Mouse (Mus musculus): ENCODE measurements at regions not wholly inside any gene's neighbourhood (a gene's known extent, or its start where the extent isn't known, plus 50 kb on each side); places are given as distances from the start of the nearest gene placed in this dataset.

GRCm38 (mm10) chr12:110078081-110078505 lies 200.8 kb upstream of the Dio3 start:
- ATAC-seq (ENCODE audit: low TSS enrichment), result no peak

GRCm38 (mm10) chr12:110081831-110082615 lies 196.8 kb upstream of the Dio3 start:
- no peak for ATAC-seq (ENCODE audit: low TSS enrichment)

GRCm38 (mm10) chr12:110082921-110083320 lies 195.9 kb upstream of the Dio3 start:
- ATAC-seq (ENCODE audit: low TSS enrichment), result no peak

GRCm38 (mm10) chr12:110083471-110083870 lies 195.4 kb upstream of the Dio3 start:
- ATAC-seq (ENCODE audit: low TSS enrichment), result no peak

GRCm38 (mm10) chr12:110086921-110087320 lies 191.9 kb upstream of the Dio3 start:
- no peak for ATAC-seq (ENCODE audit: low TSS enrichment)

GRCm38 (mm10) chr12:110087812-110088211 lies 191.1 kb upstream of the Dio3 start:
- ATAC-seq (ENCODE audit: low TSS enrichment), result no peak

- no peak; the same call in 1 of the 2 replicates for ATAC-seq (ENCODE audit: low TSS enrichment)
Observed at GRCm38 (mm10) chr12:110102186-110102585, 176.7 kb upstream of the Dio3 start.

- ATAC-seq (ENCODE audit: low TSS enrichment), result no peak
Observed at GRCm38 (mm10) chr12:110112051-110112722, 166.7 kb upstream of the Dio3 start.

- ATAC-seq (ENCODE audit: low TSS enrichment), result no peak
Observed at GRCm38 (mm10) chr12:110112723-110113105, 166.2 kb upstream of the Dio3 start.

- ATAC-seq (ENCODE audit: low TSS enrichment), result no peak
Observed at GRCm38 (mm10) chr12:110120141-110120540, 158.7 kb upstream of the Dio3 start.

- no peak for ATAC-seq (ENCODE audit: low TSS enrichment)
Observed at GRCm38 (mm10) chr12:110122976-110123375, 155.9 kb upstream of the Dio3 start.

GRCm38 (mm10) chr12:110126525-110126924 lies 152.3 kb upstream of the Dio3 start:
- no peak for ATAC-seq (ENCODE audit: low TSS enrichment)

GRCm38 (mm10) chr12:110145379-110145778 lies 133.5 kb upstream of the Dio3 start:
- no peak for ATAC-seq (ENCODE audit: low TSS enrichment)

GRCm38 (mm10) chr12:110154225-110154962 lies 124.5 kb upstream of the Dio3 start:
- no peak for ATAC-seq (ENCODE audit: low TSS enrichment)

- ATAC-seq (ENCODE audit: low TSS enrichment), result no peak
Observed at GRCm38 (mm10) chr12:110154963-110155325, 123.9 kb upstream of the Dio3 start.

- ATAC-seq (ENCODE audit: low TSS enrichment), result no peak
Observed at GRCm38 (mm10) chr12:110156441-110156840, 122.4 kb upstream of the Dio3 start.

GRCm38 (mm10) chr12:110157998-110158747 lies 120.7 kb upstream of the Dio3 start:
- no peak for ATAC-seq (ENCODE audit: low TSS enrichment)

- ATAC-seq (ENCODE audit: low TSS enrichment), result no peak
Observed at GRCm38 (mm10) chr12:110161306-110161705, 117.6 kb upstream of the Dio3 start.

GRCm38 (mm10) chr12:110165462-110165861 lies 113.4 kb upstream of the Dio3 start:
- ATAC-seq (ENCODE audit: low TSS enrichment), result no peak

GRCm38 (mm10) chr12:110168407-110168806 lies 110.5 kb upstream of the Dio3 start:
- ATAC-seq (ENCODE audit: low TSS enrichment), result no peak

- no peak for ATAC-seq (ENCODE audit: low TSS enrichment)
Observed at GRCm38 (mm10) chr12:110169261-110169660, 109.6 kb upstream of the Dio3 start.

GRCm38 (mm10) chr12:110170496-110170895 lies 108.4 kb upstream of the Dio3 start:
- ATAC-seq (ENCODE audit: low TSS enrichment), result no peak

Measured in frontal cortex, adult (tissue).